Mouse (Mus musculus): ENCODE results near the gene Tceal7. TPM values are rescaled to one million over a fixed set of nuclear protein-coding genes. Genes with fewer than 3 reads are reported as not detected.
"Not testable (repeated sequence)": the region's sequence is repeated elsewhere in the genome, so short reads cannot be mapped to it uniquely, and the experiment has no call there.

Gene Tceal7
- total RNA-seq (2012; rRNA removed): 1.2 and 2.8 TPM in 2 replicates

GRCm38 (mm10) chrX:136214729-136215677 lies at the start of gene Tceal7, which contains the start of gene Bex1:
TSS of gene Tceal7 (plus strand) at chrX:136214779.
TSS of gene Bex1 (minus strand) at chrX:136215513.
- H3K36me3 ChIP-seq (ENCODE audit: control insufficient read depth, insufficient read depth, low read length, poor library complexity, severe bottlenecking); DNase-seq (ENCODE audit: low read depth, low spot score); H3K9me3 ChIP-seq (ENCODE audit: control insufficient read depth, insufficient read depth, low read depth, low read length); H3K27ac ChIP-seq (ENCODE audit: insufficient read depth, low read depth, low read length, poor library complexity, severe bottlenecking); in situ Hi-C loops (cut with MboI; ENCODE audit: low sequenced_read_pairs in 2 of 2, unreplicated experiment in 2 of 2); H3K4me1 ChIP-seq (ENCODE audit: control insufficient read depth in 2 of 2, insufficient read depth in 2 of 2, low read length in 2 of 2, poor library complexity in 1 of 2): not testable (repeated sequence)
- peak within 1 kb of the TSS; percentile 82 for H3K9ac ChIP-seq (ENCODE audit: insufficient read depth, low read depth, low read length, poor library complexity, severe bottlenecking)
- H3K4me3 ChIP-seq (ENCODE audit: insufficient read depth in 1 of 2, low read depth in 1 of 2, low read length in 2 of 2, poor library complexity in 1 of 2, severe bottlenecking in 1 of 2): peak within 1 kb of the TSS; percentile 67 to 78

- TF ChIP-seq CHD2 (IDR thresholded peaks at IDR 0.05; ENCODE audit: low read depth, low read length) (no peak), ZC3H11A (IDR thresholded peaks at IDR 0.05; ENCODE audit: borderline replicate concordance, low read depth, low read length) (no peak)
- H3K27ac ChIP-seq (ENCODE audit: insufficient read depth, low read depth, low read length, poor library complexity, severe bottlenecking): no peak overlapping the region
- H3K9me3 ChIP-seq (ENCODE audit: control insufficient read depth, insufficient read depth, low read depth, low read length): no peaks in the 10 kb centered on the region
- peak overlapping the region; percentile 59; the same call in 1 of the 2 replicates for H3K9ac ChIP-seq (ENCODE audit: insufficient read depth, low read depth, low read length, poor library complexity, severe bottlenecking)
- H3K36me3 ChIP-seq (ENCODE audit: control insufficient read depth, insufficient read depth, low read length, poor library complexity, severe bottlenecking): no peaks in the 10 kb centered on the region
- in situ Hi-C loops (cut with MboI; ENCODE audit: low sequenced_read_pairs in 2 of 2, unreplicated experiment in 2 of 2): no loop called here
- H3K4me1 ChIP-seq (ENCODE audit: control insufficient read depth in 2 of 2, insufficient read depth in 2 of 2, low read length in 2 of 2, poor library complexity in 1 of 2): peaks cover 0 to 3% of the 10 kb centered on the region in 2 experiments; a peak in 1 of 4 replicates
- no peak for DNase-seq (ENCODE audit: low read depth, low spot score)
- peak overlapping the region; percentile 53 to 76 for H3K4me3 ChIP-seq (ENCODE audit: insufficient read depth in 1 of 2, low read depth in 1 of 2, low read length in 2 of 2, poor library complexity in 1 of 2, severe bottlenecking in 1 of 2)
Measured at GRCm38 (mm10) chrX:136170625-136171024, 44.0 kb upstream of the Tceal7 start.

GRCm38 (mm10) chrX:136171189-136172117 lies 43.1 kb upstream of the Tceal7 start:
- no peaks in the 10 kb centered on the region for H3K9me3 ChIP-seq (ENCODE audit: control insufficient read depth, insufficient read depth, low read depth, low read length)
- H3K9ac ChIP-seq (ENCODE audit: insufficient read depth, low read depth, low read length, poor library complexity, severe bottlenecking): peak overlapping the region; percentile 85
- H3K4me1 ChIP-seq (ENCODE audit: control insufficient read depth in 2 of 2, insufficient read depth in 2 of 2, low read length in 2 of 2, poor library complexity in 1 of 2): peaks cover 0 to 3% of the 10 kb centered on the region in 2 experiments; a peak in 1 of 4 replicates
- no peaks in the 10 kb centered on the region for H3K36me3 ChIP-seq (ENCODE audit: control insufficient read depth, insufficient read depth, low read length, poor library complexity, severe bottlenecking)
- TF ChIP-seq MAFK (IDR thresholded peaks at IDR 0.05; ENCODE audit: insufficient read depth, low read depth, low read length) (no peak), ZC3H11A (IDR thresholded peaks at IDR 0.05; ENCODE audit: borderline replicate concordance, low read depth, low read length) (no peak), HCFC1 (IDR thresholded peaks at IDR 0.05; ENCODE audit: borderline replicate concordance, insufficient read depth, low read length) (no peak), ZNF384 (IDR thresholded peaks at IDR 0.05; ENCODE audit: low read depth, low read length) (no peak), CHD2 (IDR thresholded peaks at IDR 0.05; ENCODE audit: low read depth, low read length) (no peak)
- DNase-seq (ENCODE audit: low read depth, low spot score): peak; percentile 62
- in situ Hi-C loops (cut with MboI; ENCODE audit: low sequenced_read_pairs in 2 of 2, unreplicated experiment in 2 of 2): no loop called here
- H3K27ac ChIP-seq (ENCODE audit: insufficient read depth, low read depth, low read length, poor library complexity, severe bottlenecking): peak overlapping the region; percentile 82
- H3K4me3 ChIP-seq (ENCODE audit: insufficient read depth in 1 of 2, low read depth in 1 of 2, low read length in 2 of 2, poor library complexity in 1 of 2, severe bottlenecking in 1 of 2): peak overlapping the region; percentile 76 to 93

GRCm38 (mm10) chrX:136172118-136172551 lies 42.4 kb upstream of the Tceal7 start, which contains the start of gene Tceal8:
TSS of gene Tceal8 (minus strand) at chrX:136172342.
- in situ Hi-C loops (cut with MboI; ENCODE audit: low sequenced_read_pairs in 2 of 2, unreplicated experiment in 2 of 2): no loop called here
- Histone ChIP-seq H3K9ac (ENCODE audit: insufficient read depth, low read depth, low read length, poor library complexity, severe bottlenecking) (peak within 1 kb of the TSS; percentile 85), H3K36me3 (ENCODE audit: control insufficient read depth, insufficient read depth, low read length, poor library complexity, severe bottlenecking) (no peaks in the 10 kb centered on the region), H3K27ac (ENCODE audit: insufficient read depth, low read depth, low read length, poor library complexity, severe bottlenecking) (peak within 1 kb of the TSS; percentile 82), H3K4me1 (ENCODE audit: control insufficient read depth in 2 of 2, insufficient read depth in 2 of 2, low read length in 2 of 2, poor library complexity in 1 of 2) (peaks cover 0 to 3% of the 10 kb centered on the region in 2 experiments; a peak in 1 of 4 replicates), H3K4me3 (ENCODE audit: insufficient read depth in 1 of 2, low read depth in 1 of 2, low read length in 2 of 2, poor library complexity in 1 of 2, severe bottlenecking in 1 of 2) (peak within 1 kb of the TSS; percentile 76 to 93), H3K9me3 (ENCODE audit: control insufficient read depth, insufficient read depth, low read depth, low read length) (no peaks in the 10 kb centered on the region)
- TF ChIP-seq ZNF384 (IDR thresholded peaks at IDR 0.05; ENCODE audit: low read depth, low read length) (no peak), HCFC1 (IDR thresholded peaks at IDR 0.05; ENCODE audit: borderline replicate concordance, insufficient read depth, low read length) (peak; percentile 35; the same call in 1 of the 2 replicates), MAFK (IDR thresholded peaks at IDR 0.05; ENCODE audit: insufficient read depth, low read depth, low read length) (peak; percentile 46; the same call in 1 of the 2 replicates), ZC3H11A (IDR thresholded peaks at IDR 0.05; ENCODE audit: borderline replicate concordance, low read depth, low read length) (no peak)
- DNase-seq (ENCODE audit: low read depth, low spot score): peak; percentile 84
